Mouse (Mus musculus) heart, adult 2 months (tissue): ENCODE measurements around the gene Oxt. TPM values are rescaled to one million over a fixed set of nuclear protein-coding genes. Genes with fewer than 3 reads are reported as not detected.

ENCODE experiments used
- DNase-seq, 2 experiments: peaks; one replicate each; pipeline ENCODE4 v3.0.0; 2021
- H3K27ac ChIP-seq: fragments of 200-600 bp; 2 replicates; pipeline ENCODE4 v1.8.1; 2022
- H3K27me3 ChIP-seq: fragments of 200-500 bp; 2 replicates; pipeline ENCODE4 v1.6.1; 2012; ENCODE audit warnings: mild to moderate bottlenecking, low read length, inconsistent platforms, mixed read lengths; ENCODE audit not compliant: control insufficient read depth, insufficient read depth
- H3K36me3 ChIP-seq: fragments of 200-500 bp; 2 replicates; pipeline ENCODE4 v1.6.1; 2012; ENCODE audit warnings: low read length, inconsistent platforms; ENCODE audit not compliant: control insufficient read depth, insufficient read depth
- H3K4me1 ChIP-seq: fragments of 200-500 bp; 2 replicates; pipeline ENCODE4 v1.6.1; 2011; ENCODE audit warnings: low read length; ENCODE audit not compliant: control insufficient read depth, insufficient read depth
- H3K4me3 ChIP-seq: fragments of 200-600 bp; 2 replicates; pipeline ENCODE4 v1.8.1; 2022
- H3K79me2 ChIP-seq: fragments of 200-500 bp; replicated peaks from 2 replicates; pipeline ENCODE4 v1.6.1; 2012; ENCODE audit warnings: mild to moderate bottlenecking, inconsistent platforms, low read length, moderate library complexity, mixed read lengths; ENCODE audit not compliant: control insufficient read depth, insufficient read depth
- H3K9ac ChIP-seq: fragments of 200-500 bp; 2 replicates; pipeline ENCODE4 v1.6.1; 2012; ENCODE audit warnings: low read depth, mild to moderate bottlenecking, control low read depth, inconsistent platforms, low read length, mixed read lengths
- CTCF ChIP-seq: fragments of 200-600 bp; IDR thresholded peaks from 2 replicates; pipeline ENCODE4 v1.8.1; 2022; ENCODE audit warnings: antibody characterized with exemption, mild to moderate bottlenecking, moderate library complexity
- EP300 ChIP-seq: fragments of 200-500 bp; IDR thresholded peaks from 2 replicates; pipeline ENCODE4 v1.6.1; 2011; ENCODE audit warnings: low read depth, low read length, control low read depth; ENCODE audit not compliant: insufficient read depth
- POLR2A ChIP-seq: fragments of 200-500 bp; IDR thresholded peaks from 2 replicates; pipeline ENCODE4 v1.6.1; 2011; ENCODE audit warnings: mild to moderate bottlenecking, low read depth, low read length, control low read depth; ENCODE audit not compliant: insufficient read depth
- WGBS: fragments of 180-500 bp; shearing (Covaris S2); methylation state at CpG from one replicate; pipeline ENCODE4 v1.1.7; 2018; 5-methylcytosine and 5-hydroxymethylcytosine counted together
- intact Hi-C: fragments of 180-260 bp; cut with DNase I; formaldehyde crosslinking; loops from one replicate; pipeline ENCODE4 v1.15.1; 2025
- polyA plus RNA-seq: library from polyadenylated mRNA; depleted of rRNA; stranded (reverse); fragments of >200 nt; gene quantifications from 2 replicates; pipeline ENCODE4 v1.2.3, GENCODE M21; 2012
- total RNA-seq, 2 experiments: library from RNA; stranded (reverse); gene quantifications; 2 replicates each; pipeline ENCODE4 v1.2.3; 2021

Oxt gene
- total and polyA plus RNA-seq, 3 experiments, result not detected

DNA sequence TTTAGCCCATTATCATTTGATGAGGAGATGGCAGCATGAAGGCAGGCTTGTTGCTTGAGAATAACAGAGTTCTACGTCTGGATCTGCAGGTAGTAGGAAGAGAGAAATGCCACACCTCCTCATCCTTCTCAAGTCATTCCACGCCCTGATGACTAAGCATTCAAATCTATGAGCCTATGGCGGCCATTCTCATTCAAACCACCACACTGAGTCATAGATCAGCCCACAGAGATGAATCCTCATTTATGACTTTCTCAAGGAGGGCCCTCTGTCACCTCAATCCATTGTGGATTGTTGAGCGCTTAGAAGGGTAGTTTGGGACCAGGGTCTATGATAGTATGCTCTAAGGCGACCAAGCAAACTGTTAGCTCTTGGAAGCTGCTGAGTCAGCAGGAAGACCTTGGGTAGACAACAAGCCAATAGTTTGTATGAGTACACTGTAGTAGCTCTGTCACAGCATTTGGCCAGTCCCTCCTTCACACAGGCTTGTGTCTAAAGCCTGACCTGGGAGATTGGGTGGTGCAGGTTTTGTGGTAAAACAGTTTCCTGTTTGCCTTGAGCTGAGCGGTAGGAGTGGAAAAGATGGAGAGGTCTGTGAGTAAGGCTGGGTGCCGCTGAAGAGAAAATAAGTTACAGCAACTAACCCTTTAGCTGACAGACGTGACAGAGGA lies 37.0 kb upstream of the Oxt start:
- Histone ChIP-seq H3K27ac (no peak overlapping the region), H3K36me3 (no peaks in the 10 kb centered on the region), H3K9ac (no peak overlapping the region), H3K4me3 (no peak overlapping the region), H3K27me3 (no peaks in the 10 kb centered on the region), H3K79me2 (no peaks in the 10 kb centered on the region), H3K4me1 (no peaks in the 10 kb centered on the region)
- no peak for TF ChIP-seq CTCF
- TF ChIP-seq POLR2A, result no peak
- TF ChIP-seq EP300, result no peak
- WGBS, result 92% methylated on average over 8 of the region's 8 CpGs
- DNase-seq, result no peak
- intact Hi-C loops, result no loop called here

- TF ChIP-seq CTCF, result no peak
- no peak for TF ChIP-seq POLR2A
- no peak for TF ChIP-seq EP300
- Histone ChIP-seq H3K27me3 (no peaks in the 10 kb centered on the region), H3K9ac (no peak overlapping the region), H3K36me3 (no peaks in the 10 kb centered on the region), H3K4me1 (no peaks in the 10 kb centered on the region), H3K79me2 (no peaks in the 10 kb centered on the region), H3K4me3 (no peak overlapping the region), H3K27ac (no peak overlapping the region)
- DNase-seq, result no peak
- intact Hi-C loops, result no loop called here
- 88% methylated on average over 9 of the region's 9 CpGs for WGBS
These were observed 35.7 kb upstream of the Oxt start for GRCm38 (mm10) chr2:130540266-130540665.

DNA sequence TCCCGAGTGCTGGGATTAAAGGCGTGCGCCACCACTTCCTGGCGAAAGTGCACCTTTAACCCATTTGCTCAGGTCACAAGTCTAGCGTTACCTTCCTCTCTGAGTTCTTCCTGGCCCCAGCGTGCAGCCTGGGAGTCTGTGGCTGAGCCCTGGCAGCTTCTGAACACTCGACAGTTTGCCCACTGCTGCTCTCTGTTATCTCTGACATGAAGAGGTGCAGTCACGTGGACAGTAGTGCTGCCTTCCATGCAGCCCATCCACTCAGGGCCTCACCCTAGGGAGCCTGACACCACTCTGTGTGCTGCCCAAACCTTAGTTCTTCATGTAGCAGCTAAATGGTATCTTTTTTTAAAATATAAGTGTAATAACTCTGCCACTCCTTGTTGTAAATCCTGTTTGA lies 29.0 kb upstream of the Oxt start:
- intact Hi-C loops, result no loop called here
- DNase-seq, result no peak
- H3K27me3 ChIP-seq, result no peaks in the 10 kb centered on the region
- TF ChIP-seq POLR2A, result no peak
- TF ChIP-seq EP300, result no peak
- no peak for TF ChIP-seq CTCF
- no peak overlapping the region for H3K4me3 ChIP-seq
- WGBS, result 73% methylated on average over 8 of the region's 8 CpGs
- H3K4me1 ChIP-seq, result no peaks in the 10 kb centered on the region
- H3K27ac ChIP-seq, result no peak overlapping the region
- H3K9ac ChIP-seq, result no peak overlapping the region
- H3K36me3 ChIP-seq, result no peaks in the 10 kb centered on the region
- no peaks in the 10 kb centered on the region for H3K79me2 ChIP-seq

DNA sequence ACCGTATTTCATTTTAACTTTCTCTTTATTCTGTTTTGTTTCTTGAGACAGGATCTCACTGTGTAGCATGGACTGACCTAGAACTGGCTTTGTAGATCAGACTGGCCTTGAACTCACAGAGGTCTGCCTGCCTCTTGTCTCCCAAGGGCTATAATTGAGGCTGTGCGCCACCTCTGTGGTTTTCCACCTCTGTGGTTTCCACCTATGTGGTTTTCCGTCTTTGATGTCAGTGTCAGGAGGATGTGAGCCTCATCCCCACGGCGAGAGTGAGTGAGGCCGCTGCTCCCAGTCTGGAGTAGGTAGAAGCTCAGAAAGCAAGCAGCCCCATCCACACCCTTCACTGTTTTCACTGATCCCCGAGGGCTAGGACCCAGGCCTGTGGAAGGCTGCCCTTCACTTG lies 21.1 kb upstream of the Oxt start:
- 91% methylated on average over 7 of the region's 7 CpGs for WGBS

DNA sequence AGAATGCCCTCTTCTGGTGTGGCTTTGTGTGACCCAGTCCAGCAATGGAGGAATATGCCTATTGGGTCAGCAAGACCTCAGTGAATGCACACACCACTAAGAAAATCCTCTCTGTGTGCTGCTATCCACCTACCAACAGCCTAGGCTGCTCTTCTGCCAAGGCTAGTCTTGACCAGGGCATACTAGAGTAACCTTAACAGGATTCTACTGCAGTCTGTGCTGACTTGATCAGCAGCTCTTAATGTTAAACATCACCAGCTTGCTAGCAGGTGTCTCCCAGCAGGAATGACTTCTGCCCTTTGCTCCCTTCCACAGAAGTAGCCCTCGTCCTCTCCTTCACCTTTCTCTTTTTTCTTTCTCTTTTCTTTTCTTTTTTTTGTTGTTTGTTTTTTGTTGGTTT lies 19.7 kb upstream of the Oxt start:
- Histone ChIP-seq H3K27me3 (no peaks in the 10 kb centered on the region), H3K4me3 (no peak overlapping the region), H3K36me3 (no peaks in the 10 kb centered on the region), H3K79me2 (no peaks in the 10 kb centered on the region), H3K27ac (no peak overlapping the region), H3K4me1 (no peaks in the 10 kb centered on the region), H3K9ac (no peak overlapping the region)
- TF ChIP-seq POLR2A (no peak), CTCF (no peak), EP300 (no peak)
- 94% methylated on average over 1 of the region's 1 CpGs for WGBS
- intact Hi-C loops, result no loop called here
- DNase-seq, result no peak

More for the DNA sequence above, 21.1 kb upstream of the Oxt start:
- no peaks in the 10 kb centered on the region for H3K79me2 ChIP-seq
- H3K27me3 ChIP-seq, result no peaks in the 10 kb centered on the region
- no peaks in the 10 kb centered on the region for H3K4me1 ChIP-seq
- no peak for DNase-seq
- no peak overlapping the region for H3K4me3 ChIP-seq
- TF ChIP-seq EP300 (no peak), POLR2A (no peak), CTCF (no peak)
- no peaks in the 10 kb centered on the region for H3K36me3 ChIP-seq
- H3K27ac ChIP-seq, result no peak overlapping the region
- intact Hi-C loops, result no loop called here
- H3K9ac ChIP-seq, result no peak overlapping the region

DNA sequence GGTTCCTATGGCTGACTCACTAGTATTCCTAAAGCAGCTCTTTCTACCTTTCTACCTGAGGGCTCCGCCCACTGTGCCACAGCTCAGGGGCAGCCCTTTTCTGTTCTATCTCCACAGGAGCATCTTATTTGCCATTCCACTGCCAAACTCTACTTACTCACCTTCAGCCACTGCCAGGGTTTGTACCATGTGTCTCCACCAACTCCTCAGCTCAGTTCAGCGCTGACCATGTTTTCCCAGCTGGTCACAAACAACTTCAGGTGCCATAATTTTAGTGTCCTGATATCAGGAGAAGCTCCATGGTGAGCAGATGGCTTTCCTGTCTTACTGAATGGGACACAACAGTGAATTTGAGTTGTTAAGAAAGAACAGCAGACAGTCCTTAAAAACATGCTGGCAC lies 18.5 kb upstream of the Oxt start:
- no peaks in the 10 kb centered on the region for H3K79me2 ChIP-seq
- intact Hi-C loops, result no loop called here
- H3K27me3 ChIP-seq, result no peaks in the 10 kb centered on the region
- no peaks in the 10 kb centered on the region for H3K36me3 ChIP-seq
- TF ChIP-seq POLR2A, result no peak
- TF ChIP-seq CTCF, result no peak
- no peak for TF ChIP-seq EP300
- no peak overlapping the region for H3K4me3 ChIP-seq
- no peak overlapping the region for H3K9ac ChIP-seq
- WGBS, result 97% methylated on average over 2 of the region's 2 CpGs
- H3K4me1 ChIP-seq, result no peaks in the 10 kb centered on the region
- H3K27ac ChIP-seq, result no peak overlapping the region
- DNase-seq, result no peak
